Mouse (Mus musculus) c-Kit-positive CD71-positive TER-119-negative erythroid progenitor cells, embryonic 14.5 days (primary cell): Measurements from ENCODE around the gene Btbd8.

ENCODE experiments used
- DNase-seq: peaks from one replicate; pipeline ENCODE4 v3.0.0-alpha.2; 2013; ENCODE audit warnings: low read depth

The Btbd8 gene

DNA sequence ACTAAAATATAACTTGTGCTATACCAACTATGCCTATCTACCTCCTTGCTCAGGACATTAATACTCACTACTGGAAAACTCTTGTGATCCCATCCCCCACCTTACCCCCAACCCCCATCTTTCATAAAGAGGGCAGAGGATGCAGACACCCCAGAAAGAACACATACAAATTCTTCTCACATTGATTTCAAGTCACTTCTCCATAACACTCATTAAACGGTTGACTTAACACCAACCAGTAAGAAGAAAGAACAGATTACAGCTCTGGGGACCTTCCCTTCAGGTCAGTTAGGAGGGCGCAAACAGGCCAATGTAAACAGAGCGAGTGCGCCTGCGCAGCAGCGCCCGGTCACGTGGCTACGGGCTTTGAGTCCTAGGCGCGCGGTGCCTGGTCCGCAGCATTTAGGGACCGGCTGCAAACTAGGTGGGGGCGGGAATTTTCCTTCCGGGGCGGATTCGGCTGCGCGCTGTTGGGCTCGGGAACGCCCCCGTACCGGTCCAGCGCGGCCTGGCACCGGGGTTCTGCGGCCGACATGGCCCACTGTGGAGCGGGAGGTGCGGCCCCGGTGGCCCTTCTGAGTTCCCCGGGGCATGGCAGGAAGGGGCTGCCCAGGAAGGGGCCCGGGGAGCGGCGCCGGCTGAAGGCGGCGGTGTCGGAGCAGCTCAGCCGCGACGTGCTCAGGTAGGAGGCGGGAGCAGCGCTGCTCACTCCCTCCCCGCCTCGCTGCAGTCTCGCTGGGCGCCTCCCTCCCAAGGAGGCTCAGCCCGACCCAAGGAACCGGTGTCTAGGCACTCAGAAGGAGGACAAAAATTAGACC is at the start of gene Btbd8:
TSS of gene Btbd8 (plus strand) at position 534 of the 818 bp plus-strand sequence.
- DNase-seq: peak; percentile 89

DNA sequence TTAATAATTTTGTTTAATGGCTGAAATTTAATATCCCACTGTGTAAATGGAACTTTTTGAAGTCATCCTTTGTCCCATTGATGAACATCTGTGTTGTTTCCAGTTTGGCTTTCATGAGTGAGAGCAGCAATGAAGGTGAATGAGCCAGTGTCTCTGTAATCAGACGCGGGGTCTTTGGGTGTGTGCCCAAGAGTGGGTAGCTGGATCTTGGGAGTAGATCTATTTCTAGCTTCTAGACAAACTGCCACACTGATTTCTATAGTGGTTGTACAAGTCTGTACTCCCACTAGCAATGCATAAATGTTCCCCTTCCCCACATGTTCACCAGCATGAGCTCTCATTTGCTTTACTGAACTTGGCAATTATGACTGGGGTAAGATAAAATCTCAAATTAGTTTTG is 48.4 kb upstream of the Btbd8 start:
- DNase-seq: no peak

DNA sequence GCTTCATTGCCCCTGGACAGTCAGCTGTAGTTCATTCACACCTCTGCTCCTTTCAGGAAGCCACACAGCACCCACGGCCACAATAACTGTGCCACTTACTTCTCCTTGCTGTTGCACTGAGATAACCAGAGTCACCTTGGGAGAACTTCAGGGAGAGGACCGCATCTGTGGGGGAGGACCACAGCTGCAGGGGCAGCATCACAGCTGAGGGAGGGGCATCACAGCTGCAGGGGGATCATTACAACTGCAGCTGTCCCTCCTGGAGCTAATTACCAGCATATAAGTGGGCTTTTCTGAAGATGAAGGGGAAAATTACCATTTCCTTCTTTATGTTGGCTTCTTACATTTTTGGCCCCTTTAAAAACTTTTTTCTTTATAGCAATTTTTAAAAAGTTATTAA is 43.4 kb upstream of the Btbd8 start:
- DNase-seq: no peak

DNA sequence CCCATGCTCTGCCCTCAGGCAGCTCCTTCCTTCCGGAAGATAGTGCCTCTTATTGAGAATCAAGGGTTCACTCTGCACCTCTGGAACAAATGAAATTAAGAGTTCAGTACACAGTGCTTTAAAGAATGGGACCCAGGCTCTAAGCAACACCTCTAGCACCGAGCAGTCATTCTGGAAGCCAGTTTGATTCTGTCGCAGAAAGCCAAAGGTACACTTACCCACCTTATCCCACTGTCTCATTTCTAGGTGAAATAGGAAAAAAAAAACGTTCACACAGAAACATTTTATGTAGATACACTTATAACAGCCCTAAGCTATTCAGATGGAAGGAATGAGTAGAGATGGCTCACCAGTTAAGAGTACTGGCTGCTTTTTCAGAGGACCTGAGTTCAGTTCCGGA is 35.4 kb upstream of the Btbd8 start, which contains the start of gene Ephx4:
TSS of gene Ephx4 (plus strand) at position 301 of the 400 bp plus-strand sequence.
- no peak for DNase-seq

DNA sequence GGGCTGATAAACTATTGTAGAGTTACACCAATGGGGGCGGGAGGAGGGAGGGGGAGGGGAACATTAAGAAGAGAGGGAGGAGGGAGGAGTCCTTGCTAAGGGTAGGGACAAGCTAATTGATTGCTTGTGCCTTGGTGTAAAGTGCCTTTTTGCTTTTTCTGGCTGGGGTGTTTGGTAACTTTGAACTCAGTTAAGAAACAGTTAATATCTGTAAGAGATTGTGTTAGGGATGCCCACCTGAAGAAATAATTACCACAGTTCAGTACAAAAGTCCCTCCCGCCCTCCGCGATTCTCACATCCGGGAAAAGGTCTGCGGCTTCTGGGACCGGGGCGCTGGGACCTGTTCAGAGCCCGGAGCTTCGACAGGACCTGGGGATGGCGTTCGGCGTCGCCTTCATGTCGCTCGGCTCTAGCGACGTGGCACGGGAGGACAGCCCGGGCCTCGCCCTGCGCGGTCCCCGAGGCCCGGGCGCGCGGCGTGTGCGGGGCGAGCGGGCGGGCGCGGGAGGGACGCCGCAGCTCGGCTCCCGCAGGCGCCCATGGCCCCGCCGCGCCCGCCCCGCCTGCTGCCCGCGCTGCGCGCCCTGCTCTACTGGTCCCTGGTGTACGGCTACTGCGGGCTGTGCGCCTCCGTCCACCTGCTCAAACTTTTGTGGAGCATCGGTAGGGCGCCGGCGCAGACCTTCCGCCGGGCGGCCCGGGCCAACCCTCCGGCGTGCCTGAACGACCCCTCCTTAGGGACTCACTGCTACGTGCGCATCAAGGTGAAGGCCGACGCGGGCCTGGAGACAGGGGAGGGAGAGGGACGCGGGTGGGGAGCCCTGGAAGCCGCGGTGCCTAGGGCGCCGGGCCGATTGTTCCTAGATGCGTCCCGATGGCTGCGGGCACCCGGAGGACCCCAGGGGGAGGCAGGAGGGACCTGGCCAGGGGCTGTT is 34.5 kb upstream of the Btbd8 start:
- peak; percentile 14 for DNase-seq

DNA sequence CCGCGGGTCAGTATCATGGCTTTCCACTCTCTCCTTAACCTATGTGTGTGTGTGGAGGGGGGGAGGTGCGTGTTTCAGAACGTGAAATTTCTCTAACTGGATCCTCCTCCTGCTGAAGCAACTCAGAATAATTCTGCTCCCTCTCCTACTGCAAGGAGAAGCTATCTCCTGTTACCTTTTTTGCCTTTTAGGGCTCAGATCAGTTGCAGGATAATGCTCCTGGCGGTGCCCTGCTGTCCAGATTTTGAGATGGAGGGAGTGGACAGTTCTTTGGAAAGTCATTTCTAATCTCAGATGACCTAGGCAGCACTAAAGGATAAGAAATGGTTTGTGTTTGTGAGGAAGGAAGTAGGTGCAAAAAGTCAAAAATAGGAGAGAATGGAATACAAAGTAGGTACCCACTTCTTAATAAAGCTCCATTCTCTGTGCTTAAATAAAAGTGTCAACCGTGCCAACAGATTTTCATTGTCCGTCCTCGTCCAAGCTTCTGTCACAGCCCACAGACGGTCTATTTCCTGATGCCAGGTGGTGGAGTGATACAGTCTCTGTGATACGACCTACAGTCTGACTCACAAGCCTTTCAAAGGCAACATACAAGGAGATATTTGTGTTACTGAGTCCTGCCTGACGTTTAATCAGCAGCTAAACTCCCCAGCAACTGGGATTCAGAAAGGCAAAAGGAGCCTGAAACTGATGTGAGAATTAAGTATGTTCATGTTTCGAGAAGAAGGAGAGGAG is 33.7 kb upstream of the Btbd8 start:
- no peak for DNase-seq

DNA sequence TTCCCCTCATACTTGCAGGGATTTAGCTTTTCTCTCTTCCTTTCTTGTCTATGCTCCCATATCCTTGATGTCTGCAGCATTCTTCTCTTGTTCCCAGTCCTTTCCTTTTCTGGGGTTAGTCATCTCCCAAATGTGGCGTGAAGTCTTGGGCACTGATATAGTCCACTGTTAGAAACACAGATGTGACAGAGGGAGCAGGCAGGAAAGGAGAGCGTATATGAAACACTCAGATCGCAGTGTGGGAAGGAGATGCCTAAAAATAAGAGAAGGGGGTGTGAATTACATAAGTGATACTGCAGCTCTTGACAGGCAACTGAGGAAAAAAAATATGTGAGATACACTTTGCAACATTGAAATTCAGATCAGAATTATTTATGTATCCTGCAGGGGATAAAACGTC is 32.4 kb upstream of the Btbd8 start:
- DNase-seq: no peak

DNA sequence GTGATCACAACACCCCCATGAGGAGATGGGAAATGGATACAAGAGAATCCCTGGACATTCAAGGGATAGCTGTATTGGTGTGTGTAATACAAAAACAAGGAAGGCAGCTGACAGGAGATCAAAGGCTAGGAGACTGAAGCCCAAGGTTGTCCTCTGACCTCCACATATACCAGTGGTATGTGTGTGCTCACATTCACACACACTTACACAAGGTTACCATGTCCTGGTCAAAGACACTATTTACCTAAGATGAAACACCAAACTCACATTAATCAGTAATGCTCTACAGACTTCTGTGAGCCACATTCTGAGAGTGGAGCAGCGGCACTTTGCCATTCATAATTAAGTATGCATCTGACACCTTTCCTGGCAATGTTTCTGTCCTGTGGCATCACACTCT is 27.5 kb upstream of the Btbd8 start:
- no peak for DNase-seq

DNA sequence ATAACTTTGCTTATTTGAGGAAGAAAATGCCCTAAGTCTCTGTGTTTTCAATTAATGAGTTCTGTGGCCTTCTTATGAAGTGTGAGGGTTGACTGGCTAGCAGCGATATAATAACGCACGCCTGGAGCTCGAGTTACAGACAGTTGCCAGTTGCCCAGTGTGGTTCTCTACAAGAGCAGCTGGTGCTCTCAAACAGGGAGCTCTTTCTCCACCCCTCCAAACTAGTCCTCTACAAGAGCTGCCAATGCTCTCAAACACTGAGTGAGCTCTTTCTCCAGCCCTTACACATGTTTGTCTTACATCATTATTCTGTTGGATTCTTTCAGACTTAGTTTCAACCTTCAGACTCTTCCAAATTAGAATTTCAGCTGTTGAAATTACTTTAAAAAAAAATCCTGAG is 26.5 kb upstream of the Btbd8 start:
- DNase-seq: no peak

DNA sequence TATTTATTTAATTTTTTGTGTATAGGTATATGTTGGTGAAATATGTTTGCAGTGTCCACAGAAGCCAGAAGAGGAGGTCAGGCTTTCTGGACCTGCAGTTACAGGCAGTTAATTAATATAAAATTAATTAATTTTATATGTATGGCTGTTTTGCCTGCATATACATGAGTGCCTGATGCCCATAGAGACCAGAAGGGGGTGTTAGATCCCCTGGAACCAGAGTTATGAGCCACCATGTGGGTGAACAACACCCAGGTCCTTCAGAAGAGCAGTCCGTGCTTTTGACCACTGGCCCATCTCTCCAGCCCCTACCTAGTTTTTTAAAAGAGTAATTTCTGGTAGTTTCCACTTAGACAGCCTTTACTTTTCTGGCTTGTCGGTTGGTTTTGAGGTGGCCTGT is 25.5 kb upstream of the Btbd8 start:
- DNase-seq: no peak

DNA sequence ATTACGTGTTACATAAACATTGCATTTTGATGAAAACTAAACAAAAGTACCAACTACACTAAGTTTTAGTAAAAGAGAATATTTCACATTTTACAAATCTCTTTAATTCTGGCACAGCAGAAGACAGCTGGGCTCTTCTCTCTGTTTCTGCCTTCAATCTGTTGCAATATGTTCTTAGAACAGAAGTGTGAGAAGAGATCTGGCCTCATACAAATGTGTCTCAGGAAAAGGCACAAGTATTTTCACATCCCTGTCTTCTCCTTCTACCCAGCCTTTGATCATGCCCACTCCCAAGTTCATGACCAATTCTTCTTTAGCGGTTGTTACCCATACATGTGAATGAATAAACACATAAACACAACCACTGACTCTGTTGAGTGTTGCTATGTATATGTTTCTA is 22.7 kb upstream of the Btbd8 start:
- DNase-seq: no peak

DNA sequence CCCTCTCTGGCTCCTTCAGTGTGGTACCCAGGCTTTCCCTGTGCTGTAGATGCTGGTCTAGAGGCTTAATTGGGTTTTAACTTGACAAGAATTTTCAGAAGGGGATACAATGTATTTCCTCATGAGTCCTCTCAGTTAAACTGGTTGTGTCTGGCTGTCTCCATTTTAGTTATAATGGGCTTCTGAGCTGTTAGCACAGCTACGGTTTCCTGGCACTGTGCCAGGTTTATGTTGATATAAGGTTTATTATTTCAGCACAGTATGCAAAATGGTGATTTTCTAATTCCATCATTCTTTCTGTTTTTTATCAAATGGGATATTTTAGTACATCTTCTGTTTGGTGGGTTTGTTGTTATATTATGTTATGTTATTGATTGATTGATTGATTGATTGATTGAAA is 16.1 kb upstream of the Btbd8 start:
- DNase-seq: no peak

DNA sequence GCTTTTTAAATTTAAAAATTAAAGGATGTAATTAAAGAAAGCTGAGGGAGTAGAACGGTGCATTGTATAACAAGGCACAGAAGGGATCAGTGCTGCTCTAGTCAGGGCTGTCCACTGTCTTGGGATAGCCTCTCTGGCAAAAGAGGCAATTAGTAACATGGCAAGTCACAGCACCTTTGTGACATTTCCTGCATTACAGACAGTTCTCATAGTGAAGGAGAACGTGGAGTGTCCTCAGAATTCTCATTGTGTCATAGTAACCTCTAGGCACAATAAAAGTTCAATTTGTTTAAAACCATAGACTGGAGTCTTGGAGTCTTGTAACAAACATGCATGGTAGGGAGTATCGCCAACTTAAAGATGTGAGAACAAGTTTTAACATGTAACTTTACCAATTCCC is 6.5 kb upstream of the Btbd8 start, which contains the start of gene Lpcat2b:
TSS of gene Lpcat2b (plus strand) at position 301 of the 400 bp plus-strand sequence.
- DNase-seq: no peak

DNA sequence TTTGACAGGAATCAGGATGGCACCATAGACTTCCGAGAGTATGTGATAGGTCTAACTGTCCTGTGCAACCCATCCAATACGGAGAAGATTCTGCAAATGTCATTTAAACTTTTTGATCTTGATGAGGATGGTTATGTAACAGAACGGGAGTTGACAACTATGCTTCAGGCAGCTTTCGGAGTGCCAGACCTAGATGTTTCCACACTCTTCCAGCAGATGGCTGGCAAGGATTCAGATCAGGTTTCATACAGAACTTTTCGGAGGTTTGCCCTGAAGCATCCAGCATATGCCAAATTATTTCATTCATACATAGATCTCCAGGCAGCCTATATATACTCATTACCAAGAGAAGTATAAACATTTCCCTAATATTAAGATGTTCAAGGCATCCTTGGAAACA is 3.8 kb upstream of the Btbd8 start:
- DNase-seq: no peak

DNA sequence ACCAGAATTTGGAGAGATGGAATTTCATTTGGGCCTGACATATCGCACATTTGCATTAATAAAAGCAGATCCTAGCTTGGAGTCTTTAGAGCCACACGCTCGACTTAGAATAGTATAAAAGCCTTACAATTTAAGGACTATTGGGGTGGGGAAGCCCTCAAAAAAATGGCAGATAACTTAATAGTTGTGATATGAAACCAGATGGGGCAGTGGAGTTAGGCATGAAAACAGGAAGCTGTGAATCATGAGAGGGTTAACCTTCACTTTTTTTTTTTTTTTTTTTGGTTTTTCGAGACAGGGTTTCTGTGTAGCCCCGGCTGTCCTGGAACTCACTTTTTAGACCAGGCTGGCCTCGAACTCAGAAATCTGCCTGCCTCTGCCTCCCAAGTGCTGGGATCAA is 1.6 kb upstream of the Btbd8 start:
- DNase-seq: no peak

DNA sequence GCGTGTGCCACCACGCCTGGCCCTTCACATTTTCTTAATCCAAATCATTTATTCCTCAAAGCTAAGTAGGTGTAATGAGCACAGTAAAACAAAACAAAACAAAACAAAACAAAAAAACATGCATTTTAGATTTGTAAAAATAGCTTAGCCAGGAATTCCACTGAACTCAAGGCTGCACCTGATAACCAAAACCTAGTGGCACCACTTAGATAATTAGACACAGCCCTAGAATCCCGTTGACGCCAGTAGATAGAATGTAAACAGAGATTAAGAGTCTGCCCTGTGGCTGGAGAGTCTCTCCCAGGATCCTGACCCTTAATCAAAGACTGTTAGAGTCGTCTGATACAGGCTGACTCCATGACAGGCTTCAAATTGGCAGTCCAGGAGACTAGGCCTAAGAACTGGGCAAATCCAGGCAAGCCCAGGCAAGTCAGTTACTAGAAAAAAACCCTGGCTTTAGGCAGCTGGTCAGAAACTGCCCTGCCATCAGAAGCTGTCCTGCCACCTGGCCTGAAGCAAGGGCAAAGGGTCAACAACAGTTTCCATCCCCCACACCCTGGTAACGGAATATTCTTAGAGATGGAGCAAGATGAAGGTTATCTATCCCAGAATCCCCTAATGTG is 1.1 kb upstream of the Btbd8 start:
- no peak for DNase-seq

DNA sequence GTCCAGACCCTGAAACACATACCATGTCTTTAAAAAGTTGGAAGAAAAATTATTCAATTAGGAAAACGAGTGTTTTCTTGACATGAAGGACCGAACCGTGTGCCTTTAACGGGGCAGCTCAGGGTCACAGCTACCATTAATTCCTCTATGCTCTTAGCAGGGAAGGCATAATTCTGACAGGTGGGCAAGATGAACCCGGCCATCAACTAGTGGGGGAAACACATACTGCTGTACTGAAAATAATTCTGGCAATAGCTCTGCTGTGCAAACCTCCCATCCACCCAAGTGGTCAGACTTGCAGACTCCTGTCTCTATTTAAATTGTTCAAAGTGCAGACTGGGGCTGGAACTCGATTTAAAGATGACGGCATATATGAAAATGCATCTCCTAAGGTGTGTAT is 556 bp downstream of the Btbd8 start:
- no peak for DNase-seq

DNA sequence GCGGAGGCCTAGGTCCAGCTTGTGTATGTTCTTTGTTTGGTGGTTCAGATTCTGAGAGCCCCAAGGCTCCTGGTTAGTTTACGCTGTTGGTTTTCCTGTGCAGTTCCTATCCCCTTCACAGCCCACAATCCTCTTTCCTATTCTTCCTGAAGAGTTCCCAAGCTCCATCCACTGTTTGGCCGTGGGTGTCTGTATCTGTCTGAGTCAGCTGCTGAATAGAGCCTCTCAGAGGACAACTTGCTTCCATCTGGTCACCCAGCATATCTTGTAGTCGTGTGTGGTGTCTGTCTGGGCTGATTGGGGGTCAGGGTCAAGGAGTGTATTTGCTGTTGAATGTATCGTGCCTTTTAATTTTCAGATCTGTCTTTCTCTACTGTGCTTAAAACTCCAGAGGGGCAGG is 4.1 kb downstream of the Btbd8 start:
- DNase-seq: no peak

DNA sequence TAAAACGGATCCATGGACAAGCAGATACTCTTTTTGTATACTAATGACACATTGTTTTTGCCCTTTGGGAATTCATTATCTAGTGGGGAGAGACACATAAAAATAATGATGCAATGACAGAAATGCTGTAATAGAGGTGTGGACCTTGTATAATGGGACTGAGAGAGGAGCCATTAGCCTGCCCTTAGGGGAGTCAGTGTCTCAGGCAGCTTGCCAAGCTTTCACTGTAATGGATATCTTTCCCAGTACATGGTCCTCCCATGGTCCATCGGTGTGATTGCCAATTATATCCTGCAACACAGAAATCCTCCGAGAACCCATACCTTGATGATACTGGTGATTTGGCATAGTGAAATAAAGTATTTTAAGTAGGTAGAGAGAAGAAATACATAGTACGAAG is 6.5 kb downstream of the Btbd8 start:
- DNase-seq: no peak

DNA sequence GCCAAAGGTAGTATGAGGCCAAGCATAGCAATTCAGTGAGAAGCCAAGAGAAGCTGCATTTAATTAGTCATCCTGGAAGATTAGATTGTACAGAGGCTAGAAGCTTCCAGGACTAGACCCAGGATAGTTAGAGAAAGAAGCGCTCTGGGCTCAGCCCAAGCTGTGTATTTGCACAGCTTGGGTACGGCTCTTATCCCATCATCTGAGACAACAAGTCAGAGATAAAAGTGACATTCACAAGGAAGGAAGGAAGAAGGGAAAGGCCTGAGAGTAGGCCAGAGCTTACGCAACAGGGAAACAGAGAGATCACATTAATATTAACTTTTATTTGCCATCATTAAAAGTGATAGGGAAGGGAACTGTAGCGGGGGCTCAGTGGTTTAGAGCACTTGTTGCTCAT is 10.2 kb downstream of the Btbd8 start:
- no peak for DNase-seq

DNA sequence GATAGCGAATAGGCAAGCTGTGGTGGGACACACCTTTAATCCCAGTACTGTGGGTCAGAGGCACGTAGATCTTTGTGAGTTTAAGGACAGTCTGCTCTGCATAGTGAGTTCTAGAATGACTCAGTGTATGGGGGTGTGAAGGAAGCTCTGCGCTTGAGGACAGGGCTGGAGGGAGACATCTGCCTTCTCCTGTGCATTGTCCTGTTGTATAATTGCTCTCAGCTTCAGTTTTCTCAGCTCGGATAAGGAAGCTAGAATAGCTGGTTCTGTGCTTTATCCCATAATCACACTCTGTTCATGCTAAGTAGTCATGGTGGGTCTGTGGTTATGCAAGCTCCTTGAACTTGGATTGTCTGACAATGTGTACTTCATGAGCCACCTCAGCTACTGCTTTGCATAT is 11.0 kb downstream of the Btbd8 start:
- DNase-seq: no peak

DNA sequence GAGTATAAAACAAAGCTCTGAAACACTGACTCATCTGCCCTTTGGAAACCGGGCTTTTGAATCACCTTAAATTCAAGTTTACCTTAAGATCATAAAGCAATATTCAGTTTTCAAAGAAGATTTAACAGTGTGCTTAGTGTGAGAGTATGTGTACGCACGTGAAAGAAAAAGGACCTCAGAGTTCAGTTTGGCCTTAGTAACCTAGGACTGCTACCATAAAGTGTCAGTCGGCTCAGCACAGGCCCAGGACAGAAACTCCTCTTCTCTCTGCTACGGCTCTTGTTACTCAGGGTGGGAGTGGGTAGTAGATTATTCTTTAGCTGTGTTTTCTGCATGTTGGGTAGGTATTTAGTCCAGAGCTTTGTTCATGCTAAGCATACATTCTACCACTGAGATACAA is 11.8 kb downstream of the Btbd8 start:
- DNase-seq: no peak
